Mouse (Mus musculus): Measurements from ENCODE around the gene Snap23.

- TF ChIP-seq CTCF (IDR thresholded peaks at IDR 0.05; ENCODE audit: low read depth), result no peak; the same call in 1 of the 2 replicates
- no peak for TF ChIP-seq EP300 (IDR thresholded peaks at IDR 0.05; ENCODE audit: low read depth)
Observed at GRCm38 (mm10) chr2:120529531-120529930, 37.9 kb upstream of the Snap23 start.

Measured in liver, embryonic 14.5 days (tissue).